Mouse (Mus musculus): ENCODE measurements around the gene Zbtb40.

Zbtb40 gene

GRCm38 (mm10) chr4:137048550-137049032 lies at the start of gene Zbtb40:
TSS of gene Zbtb40 (minus strand) at chr4:137048801.
- peak; percentile 97 for DNase-seq (ENCODE audit: low read depth)

GRCm38 (mm10) chr4:137097984-137098327 lies 49.4 kb upstream of the Zbtb40 start:
- DNase-seq (ENCODE audit: low read depth): no peak

GRCm38 (mm10) chr4:137097246-137097983 lies 48.8 kb upstream of the Zbtb40 start:
- DNase-seq (ENCODE audit: low read depth): no peak

- DNase-seq (ENCODE audit: low read depth): no peak
Observed at GRCm38 (mm10) chr4:137096353-137096752, 47.8 kb upstream of the Zbtb40 start.

- DNase-seq (ENCODE audit: low read depth): no peak
Observed at GRCm38 (mm10) chr4:137085083-137085810, 36.6 kb upstream of the Zbtb40 start.

GRCm38 (mm10) chr4:137082866-137083265 lies 34.3 kb upstream of the Zbtb40 start:
- no peak for DNase-seq (ENCODE audit: low read depth)

- DNase-seq (ENCODE audit: low read depth): no peak
Observed at GRCm38 (mm10) chr4:137081401-137081800, 32.8 kb upstream of the Zbtb40 start.

DNA sequence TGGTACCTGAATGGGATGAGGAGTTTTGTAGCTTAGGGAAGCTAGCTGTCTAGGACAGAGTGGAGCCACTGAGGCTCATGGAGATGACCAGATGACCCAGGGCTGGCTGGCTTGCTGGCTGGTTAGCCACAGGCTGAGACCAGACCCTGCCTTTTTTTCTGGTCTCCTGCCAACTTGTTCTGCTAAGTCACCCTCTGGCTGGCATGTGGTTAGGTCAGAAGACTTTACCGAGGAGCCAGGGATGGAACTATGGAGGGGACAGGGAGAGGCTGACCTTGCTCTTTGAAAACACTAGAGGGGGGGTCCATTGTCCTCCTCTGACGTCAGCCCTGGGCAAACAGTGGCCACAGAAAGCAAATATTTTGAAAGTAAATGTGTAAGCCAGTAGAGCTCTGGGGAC lies 28.6 kb upstream of the Zbtb40 start:
- DNase-seq (ENCODE audit: low read depth): peak; percentile 87

DNA sequence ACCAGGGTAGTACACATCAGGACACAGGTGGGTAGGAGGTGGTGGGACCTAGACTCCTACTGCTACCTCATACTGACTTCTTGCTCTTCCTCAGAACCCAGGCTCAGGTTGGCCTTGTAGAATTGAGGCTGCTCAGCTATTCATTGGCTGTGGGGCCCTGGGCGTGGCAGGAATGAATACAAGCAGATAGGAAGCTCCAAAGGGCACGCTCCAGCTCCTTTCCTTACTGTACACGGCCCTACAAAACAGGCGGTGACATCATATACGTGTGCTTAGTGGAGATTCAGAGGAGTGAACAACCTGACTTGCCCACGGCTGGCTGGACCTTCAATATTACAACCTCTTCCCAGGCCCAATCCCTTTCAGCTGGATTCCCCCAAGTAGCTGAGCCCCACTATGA lies 22.6 kb upstream of the Zbtb40 start:
- no peak for DNase-seq (ENCODE audit: low read depth)

DNA sequence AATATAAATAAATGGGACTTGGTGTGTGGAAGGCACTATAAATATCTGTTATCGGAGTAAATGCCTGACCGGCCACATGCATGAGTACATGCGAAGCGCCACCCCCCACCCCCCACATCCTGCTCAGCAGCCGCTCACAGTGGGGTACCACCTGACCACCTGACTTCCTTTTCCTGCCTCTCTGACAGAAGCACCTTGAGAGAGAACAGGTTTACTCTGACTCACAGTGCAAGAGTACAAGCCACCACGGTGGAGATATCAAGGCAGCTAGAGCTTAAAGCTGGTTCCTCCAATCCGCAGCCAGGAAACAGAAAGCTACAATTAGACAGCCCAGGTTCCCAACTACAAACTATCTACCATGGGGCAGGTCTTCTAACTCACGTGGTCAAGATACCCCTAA lies 19.9 kb upstream of the Zbtb40 start:
- no peak for DNase-seq (ENCODE audit: low read depth)

DNA sequence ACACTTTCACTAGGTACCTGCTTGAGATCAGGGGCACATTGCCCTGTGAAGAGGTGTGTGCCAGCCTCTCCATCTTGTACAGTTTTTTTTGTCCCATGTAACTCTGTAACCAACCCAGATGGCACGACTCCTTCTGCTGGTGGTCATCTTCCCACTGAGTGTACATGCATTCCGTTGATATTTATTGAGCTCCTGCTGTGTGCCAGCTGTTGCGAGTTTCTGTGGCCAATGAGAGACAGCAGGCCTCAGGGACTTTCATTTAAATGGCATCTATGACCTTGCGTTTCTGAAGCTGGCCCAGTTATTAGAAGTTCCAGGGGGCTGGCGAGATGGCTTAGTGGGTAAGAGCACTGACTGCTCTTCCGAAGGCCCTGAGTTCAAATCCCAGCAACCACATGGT lies 17.2 kb upstream of the Zbtb40 start:
- no peak for DNase-seq (ENCODE audit: low read depth)

DNA sequence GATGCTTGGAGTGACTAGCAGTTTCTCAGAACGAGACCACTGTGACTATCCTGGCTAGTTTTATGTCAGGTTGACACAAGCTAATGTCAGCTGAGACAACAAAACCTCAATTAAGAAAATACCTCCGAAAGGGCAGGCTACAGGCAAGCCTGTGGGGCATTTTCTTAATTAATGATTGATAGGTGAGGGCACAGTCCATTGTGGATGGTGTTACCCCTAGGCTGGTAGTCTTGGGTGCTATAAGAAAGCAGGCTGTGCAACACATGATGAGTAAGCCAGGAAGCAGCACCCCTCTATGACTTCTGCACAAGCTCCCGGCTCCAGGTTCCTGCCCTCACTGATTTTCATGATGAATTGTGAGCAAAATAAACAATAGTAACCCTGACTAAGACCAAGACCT lies 6.3 kb upstream of the Zbtb40 start:
- DNase-seq (ENCODE audit: low read depth): no peak

DNA sequence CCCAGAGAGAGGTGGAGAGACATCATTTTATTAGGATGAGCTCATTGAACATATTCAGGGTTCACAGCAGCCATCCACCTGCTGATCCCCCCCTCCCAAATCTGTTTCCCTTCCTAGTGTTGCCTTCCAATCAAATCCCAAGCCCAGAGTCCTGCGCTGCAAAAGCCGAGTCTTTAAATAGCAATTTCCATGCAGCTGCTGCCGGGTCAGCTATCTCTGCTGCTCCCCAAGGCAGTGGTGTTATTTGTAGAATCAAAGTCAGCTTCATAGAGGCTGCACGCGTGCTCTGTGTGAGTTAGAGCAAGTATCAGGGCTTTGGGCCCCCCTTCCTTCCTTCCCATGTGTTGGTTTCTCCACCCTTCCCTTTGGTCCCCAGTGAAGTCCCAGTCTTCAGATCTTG lies 5.2 kb upstream of the Zbtb40 start:
- DNase-seq (ENCODE audit: low read depth): no peak

DNA sequence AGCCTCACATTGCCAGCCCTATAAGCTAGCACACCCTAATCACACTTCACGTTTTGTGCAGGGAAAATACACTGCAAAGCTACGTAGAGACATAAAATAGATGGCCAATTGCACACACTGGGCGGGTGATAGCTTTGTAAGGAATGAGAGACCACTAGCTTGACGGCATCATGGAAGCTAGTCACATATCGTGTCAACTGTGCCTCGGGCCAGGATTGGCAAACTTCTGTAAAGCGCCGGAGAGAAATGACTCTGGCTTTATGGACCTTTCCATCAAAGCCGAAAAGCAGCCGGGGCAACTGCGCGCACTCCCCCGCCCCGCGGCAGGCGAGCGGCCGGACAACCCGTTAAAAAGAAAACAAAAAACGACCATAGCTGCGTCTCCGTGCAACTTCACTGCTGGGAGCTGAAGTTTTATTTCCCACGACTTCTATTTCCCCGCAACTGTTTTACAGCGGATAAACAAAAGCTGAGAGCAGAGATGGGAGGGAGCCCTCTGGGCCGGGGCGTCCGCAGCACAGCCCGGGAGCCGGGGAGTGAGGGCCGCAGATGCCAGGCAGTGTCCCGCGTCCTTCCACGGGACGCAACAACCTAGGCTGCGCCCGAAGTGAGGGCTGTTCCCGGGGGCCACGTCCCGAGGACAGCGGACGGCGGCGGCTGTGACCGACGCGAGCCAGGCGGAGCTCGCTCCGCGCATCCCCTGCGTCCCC lies 606 bp downstream of the Zbtb40 start:
- DNase-seq (ENCODE audit: low read depth): no peak

- DNase-seq (ENCODE audit: low read depth): no peak
Observed at GRCm38 (mm10) chr4:137046110-137046509, 2.5 kb downstream of the Zbtb40 start.

- DNase-seq (ENCODE audit: low read depth): no peak
Observed at GRCm38 (mm10) chr4:137044516-137044915, 4.1 kb downstream of the Zbtb40 start.

DNA sequence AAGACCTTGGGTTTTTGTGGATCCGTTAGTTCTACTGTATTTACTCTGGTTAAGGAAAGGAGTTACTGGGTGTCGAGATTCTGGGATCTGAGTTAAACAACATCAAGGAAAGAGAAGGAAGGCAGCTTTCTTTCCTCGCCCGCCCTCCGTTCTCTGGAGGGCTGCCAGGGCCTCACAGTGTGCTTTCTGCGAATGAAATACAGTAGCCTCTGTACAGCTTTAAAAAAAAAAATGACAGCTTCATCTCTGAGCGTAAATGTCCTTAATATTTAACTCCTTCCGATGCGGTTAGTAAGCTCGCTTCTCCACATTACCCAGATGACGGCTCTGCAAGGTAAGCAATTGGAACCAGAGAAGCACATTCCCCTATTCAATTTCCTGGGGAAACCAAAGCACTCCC lies 4.8 kb downstream of the Zbtb40 start:
- DNase-seq (ENCODE audit: low read depth): no peak

DNA sequence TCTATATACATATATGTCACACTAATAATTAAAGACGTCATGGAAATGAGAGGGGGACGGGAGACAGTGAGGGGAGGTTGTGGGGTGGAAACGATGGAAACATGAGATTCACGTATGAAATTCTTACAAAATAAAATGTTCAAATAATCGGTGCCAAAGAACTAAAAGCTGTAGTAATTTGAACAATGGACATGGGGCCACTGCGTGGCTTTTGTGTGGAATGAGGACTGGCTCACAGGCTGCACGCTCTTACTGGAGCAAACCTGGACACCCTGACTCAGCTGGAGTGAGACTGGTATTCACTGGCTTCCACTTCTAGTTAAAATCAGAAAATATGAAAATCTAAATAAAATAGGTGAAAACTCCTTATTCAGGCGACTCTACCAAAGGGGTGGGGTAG lies 6.6 kb downstream of the Zbtb40 start:
- no peak for DNase-seq (ENCODE audit: low read depth)

GRCm38 (mm10) chr4:137041161-137041621 lies 7.4 kb downstream of the Zbtb40 start:
- DNase-seq (ENCODE audit: low read depth): no peak

DNA sequence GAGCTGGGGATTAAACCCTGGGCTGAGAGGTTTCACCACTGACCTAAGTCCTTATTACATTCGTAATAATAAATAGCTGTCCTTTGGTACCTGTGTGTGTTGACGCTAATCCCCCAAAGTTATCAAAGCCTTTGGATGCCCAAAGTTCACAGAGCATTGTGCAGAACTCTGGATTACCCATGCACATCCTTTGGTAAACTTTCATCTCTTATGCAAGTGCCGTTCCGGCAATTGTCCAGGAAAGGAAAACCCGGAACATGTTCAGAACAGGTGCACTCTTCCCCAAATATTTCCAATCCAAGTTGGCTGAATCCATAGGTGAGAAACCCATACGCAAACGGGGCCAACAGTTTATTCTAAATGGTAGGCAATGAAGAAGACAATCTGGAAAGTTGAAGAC lies 9.2 kb downstream of the Zbtb40 start:
- no peak for DNase-seq (ENCODE audit: low read depth)

- no peak for DNase-seq (ENCODE audit: low read depth)
Observed at GRCm38 (mm10) chr4:137038501-137038900, 10.1 kb downstream of the Zbtb40 start.

DNA sequence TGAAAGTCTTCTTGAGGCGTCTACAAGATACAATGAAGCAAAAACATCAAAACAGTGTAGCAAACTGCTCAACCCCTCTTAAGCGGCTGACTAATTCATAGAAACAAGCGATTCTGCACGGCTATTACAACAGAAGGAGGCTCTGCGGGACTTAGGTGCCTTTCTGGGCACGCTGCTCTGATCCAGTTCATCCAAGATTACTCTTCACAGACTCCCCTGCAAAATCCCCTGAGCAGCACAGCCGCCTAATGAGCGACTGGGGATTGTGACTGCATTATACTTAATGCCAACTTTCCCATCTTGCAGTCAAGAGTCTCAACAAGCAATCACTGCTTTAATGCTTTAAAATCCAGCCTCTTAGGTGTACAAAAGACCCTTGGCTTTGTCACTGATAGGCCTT lies 10.5 kb downstream of the Zbtb40 start:
- DNase-seq (ENCODE audit: low read depth): no peak
